Mouse (Mus musculus): ENCODE results near the gene Ikbkg. TPM values are rescaled to one million over a fixed set of nuclear protein-coding genes. Genes with fewer than 3 reads are reported as not detected.
A peak's percentile ranks its signal among the peaks of the same experiment; 100 is the strongest.
"Not testable (repeated sequence)": the region's sequence is repeated elsewhere in the genome, so short reads cannot be mapped to it uniquely, and the experiment has no call there.

Ikbkg gene
- 26.2 to 51.9 TPM (median 31.9 TPM) in 3 replicates for total RNA-seq (2017)

DNA sequence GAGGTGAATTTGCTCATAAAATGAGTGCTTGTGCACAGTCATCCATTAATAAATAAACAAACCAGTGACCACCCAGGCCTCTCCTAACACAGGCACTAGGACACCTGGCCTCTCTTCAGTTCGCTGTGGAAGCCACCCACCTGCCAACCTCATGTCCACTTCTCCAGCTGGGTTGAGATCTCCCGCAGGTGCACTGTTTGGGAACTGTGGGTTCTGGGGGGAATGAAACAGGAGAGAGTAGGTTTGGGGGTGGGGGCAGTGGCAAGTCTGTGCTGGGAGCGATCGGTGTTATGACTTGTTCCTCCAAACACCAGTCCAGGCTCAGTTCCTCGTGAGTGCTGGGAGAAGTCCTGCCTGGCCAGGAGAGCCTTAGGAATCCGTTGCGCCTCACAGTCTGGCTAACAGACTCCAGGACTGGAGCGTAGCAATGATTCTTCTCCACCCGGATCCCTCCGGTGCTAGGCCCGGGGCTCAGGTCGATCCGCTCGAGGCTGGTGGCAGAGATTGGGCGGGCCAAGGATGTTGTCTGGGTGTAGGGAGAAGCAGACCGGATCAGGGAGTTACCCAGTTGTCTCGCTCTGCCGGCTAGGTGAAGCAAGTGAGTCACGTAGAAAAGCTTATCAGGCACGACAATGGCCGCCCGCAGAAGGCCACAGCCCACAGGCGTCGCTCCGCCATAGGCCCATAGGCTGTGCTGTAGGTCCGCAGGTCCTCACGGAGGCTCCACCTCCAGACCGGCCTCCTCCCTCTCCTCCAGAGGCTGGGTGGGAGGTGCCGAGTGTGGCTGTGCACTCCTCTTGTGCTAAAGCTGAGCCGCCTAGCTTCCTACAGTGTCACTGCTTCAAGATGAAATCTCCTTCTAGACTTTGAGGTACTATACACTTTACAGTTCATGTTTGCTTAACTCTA is at the start of gene Ikbkg, which contains the start of gene Fam3a:
TSS of gene Ikbkg (plus strand) at position 756 of the 909 bp plus-strand sequence.
TSS of gene Fam3a (minus strand) at position 738 of the 909 bp plus-strand sequence.
- peak; percentile 100 for ATAC-seq (replicated peaks; ENCODE audit: insufficient number of reproducible peaks, low FRiP score, low TSS enrichment, poor library complexity, severe bottlenecking)

DNA sequence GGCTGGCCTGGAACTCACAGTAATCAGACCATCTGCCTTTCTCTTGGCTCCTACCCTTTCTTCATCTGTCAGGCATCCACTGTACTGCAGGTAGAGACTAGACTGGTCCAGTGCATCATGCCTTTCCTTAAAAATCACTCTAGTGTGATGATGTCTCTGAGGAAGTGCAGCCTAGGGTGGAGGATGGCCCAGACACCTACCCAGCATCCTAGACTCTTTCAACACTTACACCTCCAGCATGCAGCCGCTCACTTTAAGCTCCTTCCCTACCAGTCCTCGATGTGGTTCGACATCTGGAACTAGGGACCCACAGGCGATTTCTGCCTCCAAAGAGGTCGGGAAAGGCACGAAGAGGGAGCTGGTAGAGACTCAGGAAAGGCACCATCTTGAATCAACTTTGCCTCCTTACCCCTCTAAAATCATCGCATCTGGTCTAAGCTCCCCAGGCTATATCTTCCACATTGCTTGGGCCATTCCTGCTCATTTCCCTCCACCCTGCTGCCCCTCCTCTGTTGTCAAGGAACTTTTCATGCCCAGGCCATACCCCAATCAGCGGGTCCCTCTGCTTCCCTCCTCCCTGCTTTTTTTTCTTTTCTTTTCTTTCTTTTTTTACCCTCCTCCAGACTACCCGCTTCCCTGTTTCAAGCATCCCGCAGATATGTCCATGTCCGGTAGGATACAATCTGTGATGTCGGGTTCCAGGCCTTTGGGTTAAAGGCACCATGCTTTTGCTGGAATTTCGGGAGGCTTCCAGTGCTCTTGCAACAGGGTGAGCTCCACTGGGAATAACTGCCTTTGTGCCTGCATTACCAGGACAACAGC is 40.2 kb upstream of the Ikbkg start:
- no peak for ATAC-seq (replicated peaks; ENCODE audit: insufficient number of reproducible peaks, low FRiP score, low TSS enrichment, poor library complexity, severe bottlenecking)

DNA sequence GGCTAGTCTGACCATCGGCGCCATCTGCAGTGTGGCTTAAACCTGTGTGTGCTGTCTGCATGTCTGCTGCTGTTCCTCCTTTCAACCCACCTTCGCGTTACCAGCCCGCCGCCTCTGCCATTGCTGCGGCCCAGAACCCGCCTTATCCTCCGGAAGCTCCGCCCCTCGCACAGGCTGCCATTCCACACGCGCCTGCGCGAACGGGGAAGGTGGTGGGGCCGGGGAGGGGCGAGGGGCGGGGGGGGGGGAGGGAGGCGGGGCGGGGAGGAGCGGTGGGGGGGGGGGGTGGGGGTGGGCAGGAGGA is 39.7 kb upstream of the Ikbkg start, which contains the start of gene Lage3:
TSS of gene Lage3 (minus strand) at position 152 of the 304 bp plus-strand sequence.
- peak; percentile 87 for ATAC-seq (replicated peaks; ENCODE audit: insufficient number of reproducible peaks, low FRiP score, low TSS enrichment, poor library complexity, severe bottlenecking)

DNA sequence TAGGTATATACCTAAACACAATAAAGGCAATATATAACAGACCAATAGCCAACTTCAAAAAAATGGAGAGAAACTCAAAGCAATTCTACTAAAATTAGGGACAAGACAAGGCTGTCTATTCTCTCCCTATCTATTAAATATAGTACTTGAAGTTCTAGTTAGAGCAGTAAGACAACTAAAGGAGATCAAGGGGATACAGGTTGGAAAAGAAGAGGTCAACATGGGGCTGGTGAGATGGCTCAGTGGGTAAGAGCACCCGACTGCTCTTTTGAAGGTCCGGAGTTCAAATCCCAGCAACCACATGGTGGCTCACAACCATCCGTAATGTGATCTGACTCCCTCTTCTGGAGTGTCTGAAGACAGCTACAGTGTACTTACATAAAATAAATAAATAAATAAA is 36.0 kb upstream of the Ikbkg start:
- not testable (repeated sequence) for ATAC-seq (replicated peaks; ENCODE audit: insufficient number of reproducible peaks, low FRiP score, low TSS enrichment, poor library complexity, severe bottlenecking)

DNA sequence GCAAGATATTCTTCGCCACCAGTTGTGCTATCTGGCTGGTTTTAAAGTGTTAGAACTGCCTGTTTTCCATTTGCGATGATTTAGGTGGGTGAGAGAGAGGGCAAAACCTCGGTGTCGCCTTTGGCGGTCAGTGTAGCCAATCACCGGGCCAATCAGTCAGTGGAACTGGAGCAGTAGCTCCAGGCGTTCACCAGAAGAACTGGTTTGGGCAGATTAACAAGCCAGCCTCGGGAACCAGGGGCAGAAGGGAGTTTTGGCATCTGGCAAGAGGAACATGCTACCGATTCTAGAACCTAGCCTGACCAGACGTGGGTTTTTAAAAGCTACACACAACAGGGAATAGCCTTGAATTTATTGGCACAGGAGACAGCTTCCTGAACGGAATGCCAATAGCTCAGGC is 33.9 kb upstream of the Ikbkg start:
- ATAC-seq (replicated peaks; ENCODE audit: insufficient number of reproducible peaks, low FRiP score, low TSS enrichment, poor library complexity, severe bottlenecking) = no peak

DNA sequence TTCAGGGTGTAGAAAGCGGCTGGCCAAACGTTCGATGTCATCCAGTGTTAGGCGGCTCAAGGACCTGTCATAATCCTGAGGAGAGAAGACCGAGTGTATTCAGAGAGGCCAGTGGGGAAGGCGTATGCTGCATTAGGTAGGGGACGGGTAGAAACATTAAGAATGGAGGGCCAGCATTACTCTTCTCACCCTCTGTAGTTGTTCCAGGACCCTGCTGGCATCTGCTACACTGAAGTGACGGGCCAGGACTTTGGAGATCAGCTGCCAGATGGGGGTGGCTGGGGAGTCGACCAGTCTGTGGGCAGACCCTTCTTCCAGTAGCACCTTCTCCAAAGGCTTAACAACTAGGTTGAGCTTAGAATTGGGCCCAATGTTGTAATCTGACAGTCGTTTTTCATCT is 25.6 kb upstream of the Ikbkg start:
- ATAC-seq (replicated peaks; ENCODE audit: insufficient number of reproducible peaks, low FRiP score, low TSS enrichment, poor library complexity, severe bottlenecking) = no peak

DNA sequence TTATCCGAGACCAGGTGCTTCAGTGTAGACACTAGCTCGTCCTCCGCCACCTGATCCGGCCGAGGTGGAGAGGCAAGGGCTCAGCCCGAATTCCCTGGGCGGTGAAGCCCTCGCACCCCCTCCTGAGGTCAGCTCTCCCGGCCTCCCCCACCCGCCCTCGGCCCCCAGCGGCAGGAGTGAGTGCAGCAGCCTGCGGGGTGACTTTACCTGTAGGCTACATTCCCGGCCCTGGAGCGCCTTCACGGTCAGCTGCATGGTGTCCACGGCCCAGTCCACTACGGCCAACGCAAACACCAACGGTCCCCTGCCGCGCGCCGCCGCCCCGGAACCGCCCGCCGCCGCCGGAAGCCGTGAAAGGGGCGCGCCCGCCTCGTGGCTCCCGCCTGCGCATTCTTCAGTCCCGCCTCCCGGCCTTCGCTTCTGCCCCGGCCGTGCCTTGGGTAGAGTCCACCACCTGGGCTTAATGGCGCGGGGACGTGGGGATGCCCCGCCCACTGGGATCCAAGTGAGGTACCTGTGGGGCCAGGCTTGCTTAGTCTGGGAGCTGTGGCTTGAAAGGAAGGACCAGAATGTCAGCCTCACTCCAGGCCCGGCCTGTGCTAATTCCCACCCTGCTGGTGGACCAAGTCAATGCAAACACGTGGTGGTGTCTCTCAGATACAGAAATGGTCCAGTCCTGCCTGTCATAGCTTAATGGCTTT is 24.7 kb upstream of the Ikbkg start:
- ATAC-seq (replicated peaks; ENCODE audit: insufficient number of reproducible peaks, low FRiP score, low TSS enrichment, poor library complexity, severe bottlenecking) = peak; percentile 57

DNA sequence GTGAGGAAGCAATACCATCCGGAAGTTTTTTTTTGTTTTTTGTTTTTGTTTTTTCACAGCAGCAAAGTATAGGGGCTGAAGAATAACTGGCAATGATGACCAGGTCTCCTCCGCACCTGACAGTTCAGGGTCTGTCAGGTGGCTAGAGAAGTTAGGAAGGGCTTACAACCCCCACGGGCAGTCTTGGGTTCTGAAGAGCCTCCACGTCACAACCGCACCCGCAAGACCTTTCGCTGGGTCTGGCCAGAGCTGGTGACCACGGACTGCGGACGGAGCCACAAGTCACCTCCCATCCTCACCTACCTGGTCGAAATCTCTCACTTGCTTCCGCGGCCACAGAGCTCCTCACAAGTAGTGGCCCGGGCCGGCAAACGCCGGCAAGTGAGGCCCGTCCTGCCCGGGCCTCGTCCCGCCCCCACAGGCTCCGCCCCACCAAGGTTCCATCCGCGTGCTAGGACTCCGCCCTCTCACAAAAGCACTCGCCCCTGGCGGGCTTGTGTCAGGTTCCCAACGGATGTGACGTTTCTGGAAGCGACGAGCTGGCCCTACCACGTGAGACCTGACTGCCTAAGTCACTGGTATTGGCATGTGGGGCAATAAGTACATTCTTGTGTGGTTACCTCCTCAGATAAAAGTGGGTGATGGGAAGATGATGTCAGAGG is 20.1 kb upstream of the Ikbkg start, which contains the start of the genes Ubl4a and Slc10a3:
TSS of gene Ubl4a (minus strand) at position 331 of the 662 bp plus-strand sequence.
TSS of gene Slc10a3 (minus strand) at position 462 of the 662 bp plus-strand sequence.
- ATAC-seq (replicated peaks; ENCODE audit: insufficient number of reproducible peaks, low FRiP score, low TSS enrichment, poor library complexity, severe bottlenecking) = peak; percentile 99

DNA sequence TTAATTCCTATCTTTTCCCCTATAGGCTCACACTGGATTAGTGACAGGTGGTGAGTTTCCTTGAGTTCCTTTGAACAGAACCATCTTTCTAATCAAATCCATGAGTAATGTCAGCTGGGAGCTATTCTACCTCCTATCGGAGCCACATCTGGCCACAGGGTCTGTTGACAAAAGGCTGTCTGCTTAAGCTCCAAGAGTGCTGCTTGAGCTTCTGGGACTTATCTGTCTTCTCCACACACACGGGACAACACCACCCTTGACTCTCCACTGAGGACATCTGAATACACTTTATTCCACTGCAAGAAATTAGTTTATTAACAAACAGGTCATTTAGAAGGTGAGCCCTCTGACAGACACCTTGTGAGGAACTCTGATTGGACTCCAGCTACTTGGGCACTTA is 8.6 kb upstream of the Ikbkg start:
- ATAC-seq (replicated peaks; ENCODE audit: insufficient number of reproducible peaks, low FRiP score, low TSS enrichment, poor library complexity, severe bottlenecking) = no peak

DNA sequence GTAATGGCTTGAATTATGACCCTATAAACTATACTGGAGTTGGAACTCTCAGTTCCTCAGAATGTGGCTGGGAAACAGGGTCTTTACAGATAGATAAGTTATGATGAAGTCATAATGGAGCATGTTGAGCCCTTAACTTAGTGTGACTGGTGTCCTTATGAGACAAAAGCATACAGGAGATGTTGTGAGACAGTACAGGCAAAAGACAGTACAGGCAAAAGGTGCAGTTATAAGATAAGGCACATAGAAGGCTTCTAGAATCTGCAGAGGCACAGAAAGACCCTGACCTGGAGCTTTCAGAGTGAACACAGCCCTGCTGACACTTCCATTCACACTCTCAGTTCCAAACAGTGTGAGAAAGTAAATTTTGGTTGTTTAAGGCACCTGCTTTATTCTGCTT is 4.9 kb upstream of the Ikbkg start:
- ATAC-seq (replicated peaks; ENCODE audit: insufficient number of reproducible peaks, low FRiP score, low TSS enrichment, poor library complexity, severe bottlenecking) = no peak

DNA sequence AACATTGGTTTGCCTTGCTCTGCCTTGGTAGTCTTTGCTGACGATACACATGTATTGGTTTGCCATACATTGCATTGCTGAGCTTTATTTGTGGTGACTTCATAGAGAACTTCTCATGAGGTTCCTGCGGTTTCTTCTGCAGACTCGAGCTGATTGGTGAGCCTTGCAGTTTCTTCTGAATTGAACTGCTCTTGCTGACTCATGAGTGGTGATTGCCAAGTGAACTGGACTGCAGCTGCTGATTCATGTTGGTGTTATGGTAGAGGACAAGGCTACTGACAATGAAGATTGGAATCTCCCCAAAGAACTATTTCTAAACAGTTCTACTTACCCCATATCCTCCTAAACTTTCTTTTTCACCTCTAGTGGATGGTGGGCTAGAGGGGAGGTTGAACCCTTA is 7.0 kb downstream of the Ikbkg start:
- no peak for ATAC-seq (replicated peaks; ENCODE audit: insufficient number of reproducible peaks, low FRiP score, low TSS enrichment, poor library complexity, severe bottlenecking)

DNA sequence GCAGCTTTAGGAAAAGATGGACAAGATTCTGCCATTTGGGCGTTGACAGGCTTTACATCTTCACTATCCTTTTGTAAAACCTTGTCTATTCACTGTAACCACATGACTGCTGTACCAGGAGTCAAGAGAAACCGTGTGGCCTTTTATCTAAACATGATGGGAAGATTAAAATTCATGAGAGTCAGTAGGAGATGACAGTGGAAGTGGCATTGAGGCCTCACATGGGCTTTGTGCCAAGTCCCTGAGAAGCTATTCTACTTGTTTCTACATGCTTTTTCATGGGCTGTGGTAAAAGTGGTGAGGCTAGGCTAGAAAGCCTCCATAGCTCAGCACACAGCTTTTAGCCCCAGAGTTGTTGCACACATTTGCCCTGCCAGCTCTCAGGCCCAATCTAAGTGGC is 15.2 kb downstream of the Ikbkg start:
- no peak for ATAC-seq (replicated peaks; ENCODE audit: insufficient number of reproducible peaks, low FRiP score, low TSS enrichment, poor library complexity, severe bottlenecking)

DNA sequence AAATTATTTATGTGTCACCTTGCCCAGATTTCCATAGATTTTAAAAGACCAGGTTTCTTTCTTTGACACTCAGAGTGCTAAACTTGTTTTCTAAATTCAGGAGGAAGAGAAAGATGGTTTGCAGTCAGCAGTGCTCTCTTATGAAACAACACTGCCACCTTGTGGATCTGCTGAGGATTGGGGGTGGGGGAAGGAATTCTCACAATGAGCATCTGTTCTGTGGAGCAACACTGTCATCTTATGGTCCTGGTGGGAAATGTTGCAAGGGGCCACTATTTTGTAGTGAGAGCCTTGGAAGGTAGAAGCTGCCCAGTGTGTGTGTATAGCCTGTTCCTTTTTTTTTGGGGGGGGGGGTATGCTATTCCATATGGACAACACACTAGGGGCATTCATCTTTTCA is 20.3 kb downstream of the Ikbkg start:
- ATAC-seq (replicated peaks; ENCODE audit: insufficient number of reproducible peaks, low FRiP score, low TSS enrichment, poor library complexity, severe bottlenecking) = peak; percentile 68; the same call in 1 of the 2 replicates

DNA sequence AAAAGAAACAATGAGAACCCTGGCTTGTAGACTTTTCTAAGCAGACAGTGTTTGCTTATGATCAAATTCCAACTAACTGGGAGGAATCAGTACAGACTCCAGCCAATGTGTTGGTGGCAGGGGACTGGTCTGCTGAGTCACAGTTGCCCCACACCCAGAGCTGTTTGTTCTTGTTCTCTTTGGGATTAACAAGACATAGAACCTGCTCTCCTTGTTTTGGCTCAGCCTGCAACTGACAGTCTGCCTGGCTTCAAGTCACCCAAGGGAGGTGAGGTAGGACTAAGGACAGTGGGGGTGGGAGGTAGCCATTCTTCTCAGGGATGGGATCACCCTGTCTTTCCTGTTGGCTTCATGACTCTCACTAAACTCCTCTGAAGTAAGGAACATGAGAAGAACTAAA is 31.4 kb downstream of the Ikbkg start:
- ATAC-seq (replicated peaks; ENCODE audit: insufficient number of reproducible peaks, low FRiP score, low TSS enrichment, poor library complexity, severe bottlenecking) = no peak

DNA sequence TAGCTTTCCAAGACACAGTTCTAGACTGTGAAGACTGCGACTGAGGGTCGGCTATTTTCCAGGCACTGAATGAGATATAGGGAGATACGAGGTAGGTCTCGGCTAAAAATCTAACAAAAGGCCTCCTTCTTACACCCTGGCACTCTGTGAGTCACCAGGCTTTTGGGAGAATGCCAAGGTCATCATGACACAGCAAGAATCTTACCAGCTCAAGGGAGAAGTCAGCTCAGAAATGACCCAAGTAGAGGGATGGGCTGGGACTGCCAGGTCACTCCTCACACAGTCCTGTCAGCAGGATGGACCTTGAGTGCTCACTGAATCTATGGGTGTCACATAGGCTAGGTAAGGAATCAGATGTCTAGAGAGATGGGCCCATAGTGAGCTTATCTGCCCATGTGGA is 32.1 kb downstream of the Ikbkg start:
- ATAC-seq (replicated peaks; ENCODE audit: insufficient number of reproducible peaks, low FRiP score, low TSS enrichment, poor library complexity, severe bottlenecking) = peak; percentile 24; the same call in 1 of the 2 replicates

DNA sequence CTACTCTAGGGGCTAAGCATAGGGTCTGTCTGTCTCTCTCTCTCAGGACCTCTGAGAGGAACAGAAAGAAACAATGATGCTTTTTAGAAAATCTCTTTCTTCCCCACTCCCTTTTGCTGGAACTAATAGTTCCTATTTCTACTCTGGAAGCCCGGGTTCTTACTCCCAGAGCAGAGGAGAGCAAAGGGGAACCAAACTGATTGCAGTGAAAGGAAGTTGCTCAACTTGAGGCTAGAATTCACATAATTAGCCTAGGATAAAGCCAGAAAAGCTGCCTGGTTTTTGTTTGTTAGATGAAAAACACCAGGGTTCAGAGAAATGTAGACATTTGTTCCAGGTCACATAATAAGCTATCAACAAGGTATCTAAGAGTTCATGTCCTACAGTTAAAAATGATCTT is 33.2 kb downstream of the Ikbkg start:
- ATAC-seq (replicated peaks; ENCODE audit: insufficient number of reproducible peaks, low FRiP score, low TSS enrichment, poor library complexity, severe bottlenecking) = no peak

DNA sequence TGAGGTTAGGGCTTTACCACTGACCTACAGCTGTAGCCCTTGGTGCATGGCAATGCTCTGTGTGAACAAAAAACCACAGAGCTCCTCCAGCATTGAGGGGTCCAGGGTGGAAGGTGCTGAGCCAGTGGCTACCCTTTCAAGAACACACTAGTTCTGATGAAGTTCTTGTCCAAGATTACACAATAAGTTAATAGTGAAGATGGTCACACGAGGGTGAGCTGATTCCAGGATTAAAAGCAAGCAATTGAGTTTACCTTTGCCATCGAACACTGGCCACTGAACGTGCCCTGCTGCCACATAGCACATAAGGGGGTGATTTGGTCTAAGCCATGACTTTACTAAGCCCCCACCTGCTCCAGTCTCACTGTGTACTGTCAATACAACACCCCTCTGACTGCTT is 34.0 kb downstream of the Ikbkg start:
- ATAC-seq (replicated peaks; ENCODE audit: insufficient number of reproducible peaks, low FRiP score, low TSS enrichment, poor library complexity, severe bottlenecking) = no peak

DNA sequence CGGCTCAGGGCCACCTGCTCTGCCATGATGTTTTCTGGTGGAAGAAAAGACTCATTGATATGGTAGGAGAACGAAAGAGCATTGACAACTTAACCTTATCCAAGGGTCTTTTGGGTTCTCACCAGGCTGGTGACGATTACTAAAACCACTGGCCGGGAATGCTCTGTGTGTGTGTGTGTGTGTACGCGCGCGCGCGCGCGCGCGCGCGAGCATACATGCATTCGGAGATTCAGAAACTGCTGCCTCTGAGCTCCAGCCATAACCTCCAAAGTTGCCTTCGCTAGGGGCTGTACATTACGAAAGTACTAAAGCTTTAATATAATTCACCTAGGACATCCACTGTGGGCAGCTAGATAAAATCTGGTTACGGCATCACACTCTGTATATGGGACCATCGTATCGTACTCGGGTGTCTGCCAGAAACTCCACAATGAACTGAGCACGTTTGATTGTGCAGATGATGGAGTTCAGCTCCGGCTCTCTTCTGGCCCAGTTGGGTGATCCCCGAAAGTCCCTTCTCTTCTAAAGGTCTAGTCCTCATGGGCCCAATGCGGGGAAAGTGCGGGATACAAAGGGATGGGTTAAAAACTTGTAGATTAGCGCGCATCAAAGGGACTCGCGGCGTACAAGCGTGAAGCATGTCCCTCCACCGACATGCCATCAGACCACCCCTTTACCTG is 35.2 kb downstream of the Ikbkg start:
- ATAC-seq (replicated peaks; ENCODE audit: insufficient number of reproducible peaks, low FRiP score, low TSS enrichment, poor library complexity, severe bottlenecking) = no peak

Measured in monocyte, adult 5-6 weeks (primary cell).